Mouse (Mus musculus): ENCODE measurements around the gene Sgip1. TPM values are rescaled to one million over a fixed set of nuclear protein-coding genes. Genes with fewer than 3 reads are reported as not detected.

Sgip1 gene
- total RNA-seq, 1 experiment from 2014 or later, result 2.4 TPM

DNA sequence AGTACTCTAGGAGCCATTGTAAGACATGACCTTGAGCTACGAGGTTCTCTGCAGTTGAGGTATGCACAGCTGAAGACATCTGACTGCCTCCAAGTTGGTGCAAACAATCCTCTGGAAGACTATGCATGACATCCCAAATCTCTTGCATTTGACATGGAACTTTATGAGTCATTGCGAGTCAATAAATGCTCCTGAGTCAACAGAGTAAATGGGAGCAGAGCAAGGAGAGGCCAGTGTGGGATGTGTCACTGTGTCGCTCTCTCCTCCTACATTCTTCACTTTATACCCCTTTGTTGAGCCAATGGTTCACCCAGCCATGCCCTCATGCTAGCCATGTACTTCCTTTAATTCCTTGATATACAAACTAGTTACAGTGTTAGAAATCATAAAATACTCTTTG, 142.0 kb downstream of the Sgip1 start:
- no peak for ATAC-seq (ENCODE audit: extremely low read depth, insufficient number of reproducible peaks, low FRiP score, poor library complexity, severe bottlenecking)

DNA sequence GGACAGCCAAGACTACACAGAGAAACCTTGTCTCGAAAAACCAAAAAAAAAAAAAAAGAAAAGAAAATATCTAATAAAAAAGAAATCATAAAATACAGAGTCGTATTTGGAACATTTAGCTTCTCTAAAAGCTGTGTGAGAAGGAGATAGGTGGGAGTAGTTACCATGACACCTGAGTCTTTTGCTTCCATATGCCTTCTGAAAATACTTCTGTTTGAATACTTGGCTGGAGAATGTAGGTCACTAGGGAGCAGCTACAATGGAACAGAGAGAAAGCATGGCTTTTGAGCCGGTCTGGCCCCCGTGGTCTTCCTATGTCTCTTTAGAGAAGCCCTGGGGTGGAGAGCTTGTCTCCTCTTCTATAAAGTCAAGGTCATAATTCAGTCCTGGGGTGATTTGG, 143.1 kb downstream of the Sgip1 start:
- ATAC-seq (ENCODE audit: extremely low read depth, insufficient number of reproducible peaks, low FRiP score, poor library complexity, severe bottlenecking), result no peak

DNA sequence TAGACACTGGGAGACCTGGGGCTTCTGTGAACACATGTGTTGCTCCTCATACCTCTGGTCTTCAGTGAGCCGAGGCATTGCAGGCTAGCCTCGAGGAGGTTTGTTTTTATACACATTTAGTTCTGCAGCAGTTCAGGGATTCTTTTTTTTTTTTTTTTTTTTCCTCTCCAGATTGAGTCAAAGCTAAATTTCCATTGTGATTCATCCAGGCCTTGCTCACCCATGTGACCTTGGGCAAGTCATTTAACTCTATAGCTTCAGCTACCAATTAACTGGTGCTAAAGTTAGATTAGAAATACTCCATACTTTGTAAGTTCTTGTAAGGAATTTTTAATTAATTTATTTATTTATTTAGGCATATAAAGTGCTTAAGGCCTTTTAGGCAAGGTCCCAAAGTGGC, 145.4 kb downstream of the Sgip1 start:
- ATAC-seq (ENCODE audit: extremely low read depth, insufficient number of reproducible peaks, low FRiP score, poor library complexity, severe bottlenecking), result no peak

DNA sequence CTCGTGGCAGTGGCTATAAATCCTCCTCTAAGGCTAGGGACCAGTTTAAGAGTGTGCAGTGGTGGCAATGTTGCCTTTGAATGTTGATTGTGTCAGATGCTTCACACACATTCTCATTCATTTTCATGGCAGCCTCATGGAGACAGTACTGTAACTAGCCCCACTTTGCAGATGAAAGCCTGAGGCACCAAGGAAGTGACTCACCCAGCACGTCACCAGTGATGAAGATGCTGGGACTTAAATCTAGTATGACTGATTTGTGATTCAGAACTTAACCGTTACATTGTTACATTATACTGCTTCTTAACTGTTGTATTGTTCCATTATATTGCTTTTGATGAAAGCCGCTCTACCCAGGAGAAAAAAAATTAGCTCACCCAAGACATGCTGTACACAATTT, 145.8 kb downstream of the Sgip1 start:
- no peak for ATAC-seq (ENCODE audit: extremely low read depth, insufficient number of reproducible peaks, low FRiP score, poor library complexity, severe bottlenecking)

DNA sequence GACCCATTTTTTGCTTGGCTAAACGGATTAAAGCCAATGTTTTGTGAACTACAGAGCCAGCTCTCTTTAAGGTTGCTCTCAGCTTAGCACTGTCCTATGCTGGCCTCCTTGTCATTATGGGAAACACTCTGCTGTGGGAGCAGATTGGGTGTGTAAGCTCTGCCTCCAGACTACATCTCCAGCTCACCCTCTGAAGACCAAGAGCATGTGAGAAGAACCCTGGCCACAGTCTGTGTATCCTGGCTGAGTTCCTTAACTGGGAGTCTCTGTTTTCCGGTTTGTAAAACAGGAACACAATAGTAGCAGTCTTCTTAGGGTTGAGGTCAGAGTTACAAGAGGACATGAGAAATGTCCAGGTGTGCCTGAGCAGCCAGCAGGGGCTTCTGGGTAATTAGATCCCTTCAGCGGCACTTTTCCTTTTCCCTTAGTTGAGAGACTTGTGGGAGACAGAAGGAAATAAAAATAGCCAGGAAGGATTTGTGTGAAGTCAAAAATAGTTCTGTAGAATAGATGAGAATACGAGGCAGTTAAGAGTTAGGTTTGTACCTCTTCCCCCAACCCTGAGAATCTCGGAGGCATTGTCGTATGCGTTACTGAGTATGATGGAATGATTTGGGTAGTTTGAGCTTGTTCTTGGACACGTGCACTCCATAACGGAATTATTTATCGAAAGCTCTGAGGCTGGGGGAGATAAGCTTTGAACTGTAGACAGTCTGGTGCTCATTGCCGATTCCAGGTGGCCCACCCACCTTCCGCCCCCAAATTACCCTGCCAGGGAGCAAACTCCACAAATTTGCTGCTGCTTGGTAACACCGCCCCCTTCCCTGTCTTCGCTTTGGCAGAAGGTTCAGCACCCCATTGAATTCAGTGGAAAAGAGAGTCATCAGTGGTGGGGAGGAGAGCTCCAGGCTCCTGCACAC, 146.9 kb downstream of the Sgip1 start:
- ATAC-seq (ENCODE audit: extremely low read depth, insufficient number of reproducible peaks, low FRiP score, poor library complexity, severe bottlenecking), result no peak

DNA sequence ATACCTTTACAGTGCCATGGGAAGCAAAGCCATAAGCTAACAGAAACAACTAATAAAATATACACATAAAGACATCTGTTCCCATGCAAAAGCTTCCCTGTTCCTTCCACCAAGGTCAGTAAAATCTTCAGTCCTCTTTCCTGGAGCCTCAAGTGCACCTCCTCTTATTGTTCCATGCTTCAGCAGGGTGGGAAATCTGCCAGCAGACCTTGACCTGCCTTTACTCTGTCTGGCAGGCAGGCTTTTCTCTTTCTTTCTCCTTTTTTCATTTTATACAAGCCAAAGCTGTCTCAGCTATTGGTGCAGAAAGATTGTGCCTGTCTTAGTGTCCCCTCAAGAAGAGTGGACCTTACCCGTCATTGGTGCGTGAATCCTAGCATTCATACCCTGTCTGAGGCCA, 154.8 kb downstream of the Sgip1 start:
- ATAC-seq (ENCODE audit: extremely low read depth, insufficient number of reproducible peaks, low FRiP score, poor library complexity, severe bottlenecking), result no peak

DNA sequence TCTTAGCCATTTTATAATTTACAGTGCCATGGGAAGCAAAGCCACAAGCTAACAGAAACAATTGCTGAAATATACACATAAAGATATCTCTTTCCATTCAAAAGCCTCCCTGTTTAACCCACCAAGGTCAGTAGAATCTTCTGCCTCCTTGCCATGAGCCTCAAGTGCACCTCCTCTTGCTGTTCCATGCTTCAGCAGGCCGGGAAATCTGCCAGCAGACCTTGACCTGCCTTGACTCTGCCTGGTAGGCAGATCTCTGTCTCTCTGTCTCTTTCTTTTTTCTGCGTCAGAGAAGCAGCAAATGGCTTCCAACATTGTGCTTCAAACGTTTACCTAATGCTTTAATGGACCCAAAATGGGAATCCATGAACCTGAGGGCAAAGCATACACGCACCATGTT, 157.9 kb downstream of the Sgip1 start:
- no peak for ATAC-seq (ENCODE audit: extremely low read depth, insufficient number of reproducible peaks, low FRiP score, poor library complexity, severe bottlenecking)

DNA sequence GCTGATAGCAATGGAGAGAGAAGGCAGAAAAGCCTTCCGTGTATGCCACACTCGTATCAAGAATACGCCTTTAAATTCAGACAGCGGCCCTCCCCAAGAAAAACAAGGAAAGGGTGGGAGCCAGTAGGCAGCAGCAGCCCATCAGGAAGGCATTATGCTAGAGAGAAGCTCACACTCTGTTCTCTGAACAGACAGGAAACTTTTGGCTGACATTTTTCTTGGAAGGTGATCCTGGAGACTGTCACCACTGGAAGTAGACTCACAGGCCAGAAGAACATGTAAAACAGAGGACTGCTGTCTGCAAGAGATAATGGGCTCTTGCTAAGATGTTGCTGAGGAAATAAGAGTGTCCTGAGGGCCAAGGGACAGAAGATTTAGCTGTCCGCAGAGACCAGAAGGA, 158.6 kb downstream of the Sgip1 start:
- ATAC-seq (ENCODE audit: extremely low read depth, insufficient number of reproducible peaks, low FRiP score, poor library complexity, severe bottlenecking), result no peak

DNA sequence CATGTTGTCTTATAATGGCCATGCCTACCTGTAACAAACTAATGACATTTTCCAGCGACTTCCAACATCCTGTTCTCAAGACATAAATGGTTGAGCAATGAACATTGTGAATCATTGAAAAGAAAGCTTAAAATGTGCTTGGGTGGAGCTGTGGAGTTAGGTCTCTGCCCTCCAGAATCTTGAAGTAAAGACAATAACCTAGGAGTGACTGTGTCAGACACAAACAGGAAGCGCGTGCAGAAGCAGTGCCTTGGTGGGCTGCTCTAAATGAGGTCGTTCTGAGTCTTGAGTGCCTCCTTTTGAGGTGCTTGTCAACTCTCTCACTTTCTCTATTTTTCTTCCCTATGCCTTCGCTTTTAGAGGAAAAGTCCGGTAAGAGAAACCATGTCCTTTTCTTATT, 159.1 kb downstream of the Sgip1 start:
- no peak for ATAC-seq (ENCODE audit: extremely low read depth, insufficient number of reproducible peaks, low FRiP score, poor library complexity, severe bottlenecking)

DNA sequence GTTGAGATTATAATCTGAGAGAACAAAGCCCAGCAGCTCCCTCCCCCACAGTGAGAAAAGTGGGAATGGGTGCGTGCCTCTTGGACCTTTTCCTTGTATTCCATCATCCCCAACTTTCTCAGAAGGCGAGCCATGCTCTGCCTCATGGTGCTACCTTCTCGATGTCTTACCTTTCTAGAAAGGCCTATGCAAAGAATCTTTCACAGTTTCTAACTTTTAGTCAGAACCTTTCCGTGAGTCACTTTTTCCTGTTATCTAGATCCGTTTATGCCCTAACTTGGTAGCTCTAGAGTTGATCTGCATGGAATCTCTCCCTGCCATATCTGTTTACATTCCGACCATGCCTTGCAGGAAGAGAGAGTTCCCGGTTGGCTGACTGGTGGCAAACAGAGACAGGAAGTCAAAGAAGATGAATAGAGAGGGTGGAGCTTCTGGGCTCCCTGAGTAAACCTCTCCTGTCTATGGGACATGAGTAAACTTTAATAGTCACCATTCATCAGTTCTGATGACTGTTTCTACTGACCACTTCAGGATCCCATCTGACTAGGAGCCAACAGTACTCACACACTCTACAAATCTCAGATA, 166.8 kb downstream of the Sgip1 start:
- no peak for ATAC-seq (ENCODE audit: extremely low read depth, insufficient number of reproducible peaks, low FRiP score, poor library complexity, severe bottlenecking)

DNA sequence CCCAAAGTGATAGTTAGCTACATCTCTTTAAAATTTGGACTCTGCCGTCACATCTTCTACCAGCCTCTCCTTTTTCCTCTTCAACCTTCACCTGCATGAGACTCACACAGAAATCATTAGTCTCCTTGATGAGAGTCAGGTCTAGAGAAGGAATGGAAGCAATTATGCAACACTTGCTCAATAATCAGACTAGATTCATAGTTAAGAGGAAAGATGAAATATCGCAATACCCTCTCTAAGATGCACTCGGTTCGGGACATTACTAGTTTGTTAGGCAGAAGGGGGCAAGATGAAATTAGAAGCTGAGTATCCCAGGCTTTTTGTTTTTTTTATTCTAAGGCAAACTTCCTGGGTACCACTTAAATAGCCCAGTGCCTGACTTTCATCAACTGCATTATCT, 169.1 kb downstream of the Sgip1 start:
- ATAC-seq (ENCODE audit: extremely low read depth, insufficient number of reproducible peaks, low FRiP score, poor library complexity, severe bottlenecking), result no peak

DNA sequence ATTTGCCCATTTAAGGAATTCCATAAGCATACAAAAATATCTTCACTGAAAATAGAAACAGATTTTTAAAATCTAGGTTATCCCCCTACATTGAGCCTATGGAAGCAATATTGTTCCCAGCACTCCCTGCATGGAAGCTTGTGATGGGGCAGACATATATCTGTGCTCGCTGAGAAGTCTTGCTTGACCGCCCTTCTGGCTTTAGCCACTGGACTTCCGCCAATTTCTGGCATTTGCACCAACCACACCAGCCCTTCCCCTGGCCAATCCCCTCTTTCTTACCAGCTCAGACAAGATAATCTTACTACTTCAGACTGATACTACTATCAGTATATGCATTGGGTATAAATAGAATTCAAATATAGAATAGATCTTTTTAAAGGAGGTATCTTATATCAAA, 172.1 kb downstream of the Sgip1 start:
- no peak for ATAC-seq (ENCODE audit: extremely low read depth, insufficient number of reproducible peaks, low FRiP score, poor library complexity, severe bottlenecking)

DNA sequence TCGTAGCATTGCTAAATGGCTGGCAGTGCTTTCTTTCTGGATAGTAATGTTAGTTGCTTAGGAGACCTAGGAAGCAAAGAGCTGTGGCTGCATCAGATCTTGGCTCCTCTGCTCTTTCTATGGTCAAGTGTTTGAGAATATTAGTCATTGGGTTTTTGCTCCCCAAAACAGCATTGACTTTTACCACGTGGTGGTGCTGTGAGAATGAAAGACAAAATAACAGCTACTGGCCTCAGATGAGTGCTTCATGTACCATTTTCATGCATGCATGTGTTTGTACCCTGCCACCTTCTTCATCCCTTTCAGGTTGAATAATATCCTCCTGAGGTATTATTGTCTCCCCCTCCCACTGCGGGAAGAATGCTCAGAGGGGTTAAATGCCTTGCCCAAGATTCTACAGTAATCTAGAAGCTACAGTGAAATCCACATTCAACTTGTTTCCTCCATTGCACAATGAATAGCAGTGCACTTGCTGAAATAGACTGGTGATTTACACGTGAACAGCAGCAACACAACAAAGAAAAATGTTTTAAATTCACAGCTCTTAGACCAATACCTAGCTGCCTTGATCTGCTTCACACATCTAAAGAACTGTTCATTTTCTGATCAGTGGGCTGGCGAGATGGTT, 172.7 kb downstream of the Sgip1 start:
- no peak for ATAC-seq (ENCODE audit: extremely low read depth, insufficient number of reproducible peaks, low FRiP score, poor library complexity, severe bottlenecking)

DNA sequence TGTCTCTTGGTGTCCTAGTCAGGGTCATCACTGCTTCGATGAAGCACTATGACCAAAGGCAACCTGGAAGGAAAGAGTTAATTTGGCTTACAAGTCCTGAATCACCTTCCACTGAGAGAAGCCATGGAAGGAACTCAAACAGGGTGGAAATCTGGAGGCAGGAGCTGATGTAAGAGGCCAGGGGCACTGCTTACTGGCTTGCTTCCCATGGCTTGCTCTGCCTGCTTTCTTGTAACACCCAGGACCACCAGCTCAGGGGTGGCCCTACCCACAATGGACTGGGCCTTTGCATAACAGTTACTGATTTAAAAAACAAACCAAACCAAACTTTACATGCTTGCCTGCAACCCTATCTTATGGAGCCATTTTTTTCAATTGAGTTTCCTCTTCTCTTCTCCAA, 177.1 kb downstream of the Sgip1 start:
- no peak for ATAC-seq (ENCODE audit: extremely low read depth, insufficient number of reproducible peaks, low FRiP score, poor library complexity, severe bottlenecking)

DNA sequence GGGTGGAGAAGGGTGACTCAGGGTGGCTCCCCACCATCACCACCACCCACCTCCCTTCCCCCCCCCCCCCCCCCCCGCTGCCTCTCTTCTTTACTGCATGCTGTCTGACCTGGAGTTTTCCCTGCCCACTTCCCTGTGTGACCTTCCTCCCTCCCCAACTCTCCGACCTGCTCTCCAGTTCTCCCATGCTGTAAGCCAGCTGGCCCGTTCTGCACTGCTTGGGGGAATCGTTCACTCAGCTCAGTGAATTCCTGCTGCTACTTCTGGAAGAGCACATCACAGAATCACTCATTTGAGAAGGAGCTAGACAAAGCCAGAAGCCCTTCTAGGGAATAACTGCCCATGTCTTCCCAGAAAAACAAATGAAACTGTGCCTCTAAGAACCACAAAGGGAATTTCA, 188.4 kb downstream of the Sgip1 start:
- no peak for ATAC-seq (ENCODE audit: extremely low read depth, insufficient number of reproducible peaks, low FRiP score, poor library complexity, severe bottlenecking)

DNA sequence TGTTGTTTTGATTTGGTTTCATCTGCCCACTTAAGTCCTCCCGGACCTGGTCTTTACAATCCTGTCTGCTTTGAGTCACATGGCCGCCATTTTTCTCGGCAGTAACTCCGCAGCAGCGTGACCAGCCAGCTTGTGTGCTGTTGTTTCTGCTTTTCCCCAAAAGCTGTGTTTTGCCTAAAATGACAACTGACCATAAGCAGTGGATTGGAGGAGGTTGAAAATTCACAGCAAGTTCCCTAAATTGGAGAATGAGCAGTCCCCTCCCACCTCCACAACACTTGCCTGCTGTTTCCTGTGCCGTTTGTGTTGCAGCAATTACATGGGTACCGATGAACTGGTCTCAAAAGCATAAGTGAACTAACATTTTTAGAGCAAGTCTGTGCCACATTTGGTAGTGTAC, 189.6 kb downstream of the Sgip1 start:
- ATAC-seq (ENCODE audit: extremely low read depth, insufficient number of reproducible peaks, low FRiP score, poor library complexity, severe bottlenecking), result no peak

DNA sequence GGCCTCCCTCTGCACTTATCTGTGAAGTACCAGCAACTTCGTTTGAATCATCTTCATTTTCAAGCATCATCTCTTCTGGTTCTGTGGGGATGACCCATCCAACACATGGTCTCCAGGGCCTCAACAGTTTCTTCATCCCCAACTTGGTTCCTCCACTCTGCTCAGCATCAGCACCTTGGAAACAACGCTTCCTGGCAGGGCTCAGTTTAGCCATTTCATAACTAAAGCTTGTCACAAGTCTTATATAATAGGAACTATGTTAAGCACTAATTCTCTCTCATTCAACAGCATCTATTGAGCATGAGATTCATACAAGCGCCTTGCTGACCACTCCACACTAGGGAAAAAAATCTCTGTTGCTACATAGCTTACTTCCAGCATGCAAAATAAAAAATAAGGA, 199.2 kb downstream of the Sgip1 start:
- no peak for ATAC-seq (ENCODE audit: extremely low read depth, insufficient number of reproducible peaks, low FRiP score, poor library complexity, severe bottlenecking)

DNA sequence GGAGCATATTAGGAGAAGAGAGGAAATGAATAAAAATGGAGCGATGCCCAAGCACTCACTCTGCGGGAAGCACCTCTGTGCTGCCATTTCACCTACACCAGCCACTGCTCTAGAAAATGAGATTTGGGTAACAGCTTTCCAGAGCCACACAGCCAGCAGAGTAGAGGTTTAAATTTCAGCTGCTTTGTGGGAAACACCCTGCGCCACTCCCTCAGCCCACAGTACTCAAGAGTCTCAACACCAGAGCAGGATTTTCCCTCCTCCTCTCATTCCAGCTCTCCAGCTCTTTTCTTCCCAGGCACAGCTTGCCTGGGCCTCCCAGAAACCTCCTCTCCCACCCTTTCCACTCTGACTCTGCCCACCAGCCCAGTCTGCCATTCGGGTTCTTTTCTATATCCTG, 199.6 kb downstream of the Sgip1 start:
- ATAC-seq (ENCODE audit: extremely low read depth, insufficient number of reproducible peaks, low FRiP score, poor library complexity, severe bottlenecking), result no peak

DNA sequence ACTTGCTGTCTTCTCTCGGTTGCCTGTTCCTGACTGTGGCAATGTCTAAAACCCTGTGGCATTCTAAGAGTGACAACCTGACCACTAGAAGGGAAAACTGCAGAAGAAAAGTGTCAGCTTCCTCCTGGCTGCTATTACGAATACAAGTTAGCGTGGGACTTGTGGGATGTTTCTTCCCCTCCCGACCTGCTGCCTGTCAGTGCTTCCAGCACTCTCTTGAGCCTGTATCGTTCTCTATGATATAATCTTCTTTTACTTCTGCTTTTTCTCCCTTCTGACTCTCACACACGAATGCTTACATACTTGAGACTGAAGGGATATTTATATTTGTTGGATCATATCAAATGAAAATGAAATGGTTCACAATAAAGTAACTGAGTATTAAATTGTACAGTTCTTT, 203.2 kb downstream of the Sgip1 start:
- no peak for ATAC-seq (ENCODE audit: extremely low read depth, insufficient number of reproducible peaks, low FRiP score, poor library complexity, severe bottlenecking)

DNA sequence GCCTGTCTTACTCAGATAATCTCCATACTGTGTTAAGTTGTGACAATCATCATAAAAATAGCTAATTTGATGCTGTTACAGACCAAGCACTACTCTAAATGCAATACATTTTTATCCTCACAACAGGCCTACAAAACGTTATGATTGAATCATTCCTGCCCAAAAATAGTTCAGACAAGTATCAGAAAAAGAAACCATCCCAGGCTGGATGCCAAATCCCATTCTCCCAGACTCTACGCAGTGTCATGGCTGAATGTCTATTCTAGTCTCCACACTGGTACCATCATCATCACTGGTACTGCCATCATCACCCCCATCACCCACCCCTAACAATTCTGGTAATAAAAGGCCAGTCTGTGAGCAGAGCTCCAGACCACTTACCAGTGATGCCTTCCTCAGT, 211.4 kb downstream of the Sgip1 start:
- no peak for ATAC-seq (ENCODE audit: extremely low read depth, insufficient number of reproducible peaks, low FRiP score, poor library complexity, severe bottlenecking)
